Mouse (Mus musculus): ENCODE results near the gene Trpv3.

Gene Trpv3

GRCm38 (mm10) chr11:73267267-73267666, at the start of gene Trpv3:
Gene Trpv3, plus strand, starts transcription at chr11:73267388.
- DNase-seq, result no peak

GRCm38 (mm10) chr11:73219671-73220070, 47.5 kb upstream of the Trpv3 start:
- DNase-seq, result no peak

GRCm38 (mm10) chr11:73220651-73221050, 46.5 kb upstream of the Trpv3 start:
- DNase-seq, result no peak

GRCm38 (mm10) chr11:73222846-73223245, 44.3 kb upstream of the Trpv3 start:
- DNase-seq, result no peak

GRCm38 (mm10) chr11:73223966-73224365, 43.2 kb upstream of the Trpv3 start:
- no peak for DNase-seq

- no peak for DNase-seq
Measured at GRCm38 (mm10) chr11:73225856-73226255, 41.3 kb upstream of the Trpv3 start.

GRCm38 (mm10) chr11:73228881-73229280, 38.3 kb upstream of the Trpv3 start:
- no peak for DNase-seq

GRCm38 (mm10) chr11:73230081-73230480, 37.1 kb upstream of the Trpv3 start:
- no peak for DNase-seq

- no peak for DNase-seq
Measured at GRCm38 (mm10) chr11:73232513-73232912, 34.7 kb upstream of the Trpv3 start.

- DNase-seq, result no peak
Measured at GRCm38 (mm10) chr11:73233992-73234391, 33.2 kb upstream of the Trpv3 start, which contains the start of gene Trpv1. Gene Trpv1, plus strand, starts transcription at chr11:73234292.

- no peak for DNase-seq
Measured at GRCm38 (mm10) chr11:73235990-73236701, 31.0 kb upstream of the Trpv3 start.

- DNase-seq, result no peak
Measured at GRCm38 (mm10) chr11:73236731-73237130, 30.5 kb upstream of the Trpv3 start.

GRCm38 (mm10) chr11:73242199-73242598, 25.0 kb upstream of the Trpv3 start:
- no peak for DNase-seq

GRCm38 (mm10) chr11:73242777-73243176, 24.4 kb upstream of the Trpv3 start:
- no peak for DNase-seq

GRCm38 (mm10) chr11:73257362-73257945, 9.7 kb upstream of the Trpv3 start:
- no peak for DNase-seq

GRCm38 (mm10) chr11:73258664-73259063, 8.5 kb upstream of the Trpv3 start:
- DNase-seq, result no peak

GRCm38 (mm10) chr11:73260457-73260856, 6.7 kb upstream of the Trpv3 start:
- no peak for DNase-seq

- no peak for DNase-seq
Measured at GRCm38 (mm10) chr11:73261385-73261784, 5.8 kb upstream of the Trpv3 start.

GRCm38 (mm10) chr11:73274821-73275220, 7.6 kb downstream of the Trpv3 start:
- DNase-seq, result no peak

GRCm38 (mm10) chr11:73280710-73281109, 13.5 kb downstream of the Trpv3 start:
- no peak for DNase-seq

GRCm38 (mm10) chr11:73281528-73282027, 14.4 kb downstream of the Trpv3 start:
- peak; percentile 80 for DNase-seq

GRCm38 (mm10) chr11:73283369-73283768, 16.2 kb downstream of the Trpv3 start:
- no peak for DNase-seq

- no peak for DNase-seq
Measured at GRCm38 (mm10) chr11:73283926-73284325, 16.7 kb downstream of the Trpv3 start.

GRCm38 (mm10) chr11:73284351-73284750, 17.2 kb downstream of the Trpv3 start:
- peak; percentile 32 for DNase-seq

Measured in right cerebral cortex, adult 18-20 months (tissue).